Mouse (Mus musculus): Measurements from ENCODE around the gene Tnrc6c.
A peak's percentile ranks its signal among the peaks of the same experiment; 100 is the strongest.
"Not testable (repeated sequence)": the region's sequence is repeated elsewhere in the genome, so short reads cannot be mapped to it uniquely, and the experiment has no call there.

Gene Tnrc6c

DNA sequence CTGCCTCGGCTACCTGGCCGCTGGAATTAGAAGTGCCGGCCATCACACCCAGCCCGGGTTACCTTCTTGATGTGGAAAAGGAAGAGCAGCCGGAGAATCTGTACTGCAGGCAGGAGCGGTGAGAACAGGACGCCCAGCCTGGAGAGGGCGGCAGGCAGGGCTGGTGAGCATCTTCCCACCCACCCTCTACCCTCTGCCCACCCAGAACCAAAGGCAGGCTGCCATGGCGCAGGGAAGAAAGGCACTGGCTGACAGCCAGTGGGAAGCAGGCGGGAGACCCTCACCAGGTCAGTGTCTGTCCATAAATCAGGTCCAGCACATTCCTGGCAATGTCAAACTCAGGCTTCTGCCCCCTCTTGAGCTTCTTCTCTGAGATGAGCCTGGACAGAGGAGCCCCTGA lies 116.3 kb downstream of the Tnrc6c start:
- DNase-seq (ENCODE audit: low read depth): no peak

- DNase-seq (ENCODE audit: low read depth): no peak
Observed at GRCm38 (mm10) chr11:117772352-117772751, 118.3 kb downstream of the Tnrc6c start.

- DNase-seq (ENCODE audit: low read depth): no peak
Observed at GRCm38 (mm10) chr11:117774925-117775324, 120.8 kb downstream of the Tnrc6c start.

GRCm38 (mm10) chr11:117775540-117775939 lies 121.5 kb downstream of the Tnrc6c start:
- DNase-seq (ENCODE audit: low read depth): no peak

- no peak for DNase-seq (ENCODE audit: low read depth)
Observed at GRCm38 (mm10) chr11:117776085-117776792, 122.2 kb downstream of the Tnrc6c start.

DNA sequence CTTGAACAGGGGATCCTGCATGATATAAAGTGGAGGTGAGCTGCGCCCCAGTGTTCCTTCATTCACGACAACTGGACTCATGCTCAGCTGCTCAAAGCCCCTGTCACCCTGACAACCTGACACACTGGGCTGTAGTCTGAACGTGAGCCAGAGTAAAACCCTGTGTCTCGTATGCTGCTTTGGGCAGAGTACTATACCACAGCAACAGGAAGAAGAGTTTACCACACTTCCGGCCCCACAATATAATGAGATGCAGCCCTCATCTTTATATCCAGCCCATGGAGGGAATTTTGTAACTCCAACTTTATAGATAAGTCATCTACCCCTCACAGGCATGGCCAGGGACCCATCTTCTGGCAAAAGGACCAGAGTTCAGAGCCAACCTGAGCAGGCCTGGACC lies 123.0 kb downstream of the Tnrc6c start:
- no peak for DNase-seq (ENCODE audit: low read depth)

GRCm38 (mm10) chr11:117778031-117778430 lies 123.9 kb downstream of the Tnrc6c start:
- DNase-seq (ENCODE audit: low read depth): no peak

DNA sequence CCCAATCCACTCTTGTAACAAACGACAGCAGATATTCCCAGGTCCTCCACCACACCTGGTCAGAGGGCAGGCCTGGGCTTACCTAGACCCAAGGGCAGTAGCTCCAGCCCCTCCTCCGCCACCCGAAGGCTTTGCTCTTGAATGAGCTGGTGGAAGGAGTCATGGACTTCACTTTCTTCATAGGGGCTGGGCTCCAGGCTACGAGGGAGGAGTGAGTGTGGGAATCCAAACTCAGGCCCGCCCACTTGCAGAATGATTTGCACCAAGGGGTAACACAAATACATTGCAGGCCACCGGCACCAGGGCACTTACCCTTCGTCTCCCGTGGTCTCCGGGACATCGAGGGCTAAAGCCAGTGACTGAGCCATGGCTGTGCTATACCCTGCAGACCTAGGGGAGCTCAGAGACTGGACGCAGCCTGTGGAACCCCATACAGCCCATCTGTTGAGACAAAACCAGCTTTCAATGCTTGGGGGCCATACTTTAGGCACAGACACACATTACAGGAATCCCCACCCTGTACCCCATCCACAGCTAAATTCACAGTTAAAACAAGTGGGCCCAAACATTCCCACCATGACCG lies 124.9 kb downstream of the Tnrc6c start:
- peak; percentile 56 for DNase-seq (ENCODE audit: low read depth)

GRCm38 (mm10) chr11:117779434-117780198 lies 125.5 kb downstream of the Tnrc6c start:
- DNase-seq (ENCODE audit: low read depth): peak; percentile 52

DNA sequence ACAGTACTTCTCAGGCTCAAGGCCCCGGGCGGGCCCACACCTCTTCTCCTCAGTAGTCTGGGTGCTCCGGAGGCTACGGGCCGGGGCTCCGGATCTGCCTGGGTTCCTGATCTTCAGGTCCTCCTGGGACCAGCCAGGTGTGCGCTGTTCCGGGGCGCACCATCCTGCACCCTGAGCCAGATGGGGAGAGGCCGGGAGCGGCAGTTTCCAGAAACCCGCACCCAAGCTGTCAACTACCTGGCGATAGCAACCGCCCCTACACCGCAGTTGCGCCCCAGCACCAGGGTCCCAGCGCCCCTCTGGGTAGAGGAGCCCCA lies 126.1 kb downstream of the Tnrc6c start:
- DNase-seq (ENCODE audit: low read depth): no peak

GRCm38 (mm10) chr11:117780582-117781111 lies 126.6 kb downstream of the Tnrc6c start:
- peak; percentile 93 for DNase-seq (ENCODE audit: low read depth)

- DNase-seq (ENCODE audit: low read depth): peak; percentile 73
Observed at GRCm38 (mm10) chr11:117781199-117781821, 127.2 kb downstream of the Tnrc6c start.

DNA sequence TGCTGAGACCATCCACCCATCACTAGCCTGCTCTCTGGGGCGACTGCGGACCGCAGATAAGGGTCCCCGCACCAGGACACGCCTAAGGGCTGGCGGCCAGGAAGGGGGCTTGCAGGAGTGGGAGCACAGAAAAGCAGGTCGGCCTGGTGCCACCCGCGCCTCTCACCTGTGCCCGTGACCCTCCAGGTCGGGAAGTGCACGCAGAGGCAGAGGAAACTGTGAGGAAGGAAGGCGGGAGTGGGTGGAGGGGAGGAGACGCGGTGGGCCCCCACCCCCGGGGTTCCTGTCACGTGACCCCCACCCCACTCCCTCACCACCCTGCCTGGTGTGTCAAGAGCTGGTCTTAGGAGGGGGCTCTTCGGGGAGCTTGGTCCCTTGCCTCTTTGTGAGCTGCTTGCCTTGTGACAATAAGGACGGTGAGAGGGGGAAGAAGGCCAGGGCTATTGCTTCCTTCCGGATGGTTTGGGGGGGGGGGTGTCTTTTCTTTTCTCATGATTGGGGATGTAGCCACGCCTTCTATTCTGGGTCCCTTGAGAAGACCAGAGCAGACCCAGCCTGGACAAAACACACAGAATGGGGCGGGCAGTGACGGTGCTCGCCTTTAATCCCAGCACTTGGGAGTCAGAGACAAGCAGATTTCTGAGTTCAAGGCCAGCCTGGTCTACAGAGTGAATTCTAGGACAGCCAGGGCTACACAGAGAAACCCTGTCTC lies 128.1 kb downstream of the Tnrc6c start, which contains the start of the genes Tmc8 and Tmc6:
Tmc8 (plus strand) TSS at position 84 of the 712 bp plus-strand sequence.
Tmc6 (minus strand) TSS at position 206 of the 712 bp plus-strand sequence.
- DNase-seq (ENCODE audit: low read depth): no peak

- no peak for DNase-seq (ENCODE audit: low read depth)
Observed at GRCm38 (mm10) chr11:117782705-117783034, 128.6 kb downstream of the Tnrc6c start.

DNA sequence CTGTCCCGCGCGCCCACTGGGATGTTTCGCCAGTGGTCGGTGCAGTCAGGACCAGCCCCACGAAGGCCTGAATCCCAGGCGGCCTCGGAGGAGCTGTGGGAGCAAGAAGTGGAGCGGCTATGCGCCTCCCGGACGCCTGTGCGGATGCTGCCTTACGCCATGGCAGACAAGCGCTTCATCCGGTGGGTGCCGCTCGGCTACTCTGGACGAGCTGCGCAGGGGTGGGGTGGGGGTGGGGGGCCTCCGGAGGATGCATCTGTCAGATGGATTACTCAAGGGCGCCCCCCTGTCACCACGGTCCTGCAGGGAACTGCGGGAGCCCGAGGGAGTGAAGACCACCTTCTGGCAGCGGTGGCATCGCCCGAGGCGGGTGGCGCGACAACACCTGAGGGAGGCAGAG lies 129.0 kb downstream of the Tnrc6c start:
- no peak for DNase-seq (ENCODE audit: low read depth)

DNA sequence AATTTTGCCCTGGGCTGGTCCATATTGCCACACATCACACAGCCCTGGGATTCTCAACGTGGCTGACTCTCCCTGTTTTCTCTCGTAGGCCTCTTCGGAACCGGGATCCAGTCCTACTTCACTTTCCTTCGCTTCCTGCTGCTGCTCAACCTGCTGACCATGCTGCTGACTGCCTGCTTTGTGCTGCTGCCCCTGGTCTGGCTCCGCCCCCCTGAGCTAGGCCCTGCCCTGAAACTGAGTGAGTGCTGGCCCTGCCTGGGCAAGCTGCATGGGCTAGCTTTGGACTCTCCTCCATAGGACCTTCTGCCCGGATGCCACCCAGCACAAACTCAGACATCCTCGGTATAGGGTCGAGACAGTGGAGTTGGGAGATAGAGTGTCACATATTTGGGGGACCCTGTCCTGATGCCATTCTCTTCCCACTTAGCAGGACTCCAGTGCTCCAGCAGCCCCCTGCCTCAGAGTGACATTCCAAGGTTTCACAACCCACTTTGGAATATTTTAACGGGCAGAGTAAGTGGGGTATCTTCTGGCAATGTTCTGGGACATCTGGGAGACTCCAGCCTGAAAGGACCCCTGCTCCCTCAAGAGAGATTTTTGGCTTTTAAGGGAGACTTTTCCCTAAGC lies 129.7 kb downstream of the Tnrc6c start:
- DNase-seq (ENCODE audit: low read depth): no peak

DNA sequence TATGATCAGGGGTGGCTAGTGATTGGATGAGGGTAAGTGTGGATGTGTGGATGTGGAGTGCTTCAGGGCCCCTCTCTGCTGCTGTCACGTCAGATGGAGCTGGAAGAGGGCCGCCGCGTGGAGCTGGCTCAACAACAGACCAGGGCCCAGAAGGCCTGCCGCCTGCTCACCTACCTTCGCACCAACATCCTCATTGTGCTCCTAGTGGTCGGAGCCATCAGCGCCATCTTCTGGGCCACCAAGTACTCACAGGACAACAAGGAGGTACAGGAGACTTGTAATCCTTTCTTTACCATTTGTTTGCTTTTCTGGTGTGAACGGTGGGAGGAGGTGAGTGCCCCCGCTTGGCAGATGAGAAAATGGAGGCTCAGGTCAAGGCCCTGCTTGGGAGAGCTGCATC lies 132.2 kb downstream of the Tnrc6c start:
- DNase-seq (ENCODE audit: low read depth): no peak

GRCm38 (mm10) chr11:117788481-117788880 lies 134.4 kb downstream of the Tnrc6c start:
- DNase-seq (ENCODE audit: low read depth): not testable (repeated sequence)

- no peak for DNase-seq (ENCODE audit: low read depth)
Observed at GRCm38 (mm10) chr11:117790286-117790685, 136.2 kb downstream of the Tnrc6c start.

DNA sequence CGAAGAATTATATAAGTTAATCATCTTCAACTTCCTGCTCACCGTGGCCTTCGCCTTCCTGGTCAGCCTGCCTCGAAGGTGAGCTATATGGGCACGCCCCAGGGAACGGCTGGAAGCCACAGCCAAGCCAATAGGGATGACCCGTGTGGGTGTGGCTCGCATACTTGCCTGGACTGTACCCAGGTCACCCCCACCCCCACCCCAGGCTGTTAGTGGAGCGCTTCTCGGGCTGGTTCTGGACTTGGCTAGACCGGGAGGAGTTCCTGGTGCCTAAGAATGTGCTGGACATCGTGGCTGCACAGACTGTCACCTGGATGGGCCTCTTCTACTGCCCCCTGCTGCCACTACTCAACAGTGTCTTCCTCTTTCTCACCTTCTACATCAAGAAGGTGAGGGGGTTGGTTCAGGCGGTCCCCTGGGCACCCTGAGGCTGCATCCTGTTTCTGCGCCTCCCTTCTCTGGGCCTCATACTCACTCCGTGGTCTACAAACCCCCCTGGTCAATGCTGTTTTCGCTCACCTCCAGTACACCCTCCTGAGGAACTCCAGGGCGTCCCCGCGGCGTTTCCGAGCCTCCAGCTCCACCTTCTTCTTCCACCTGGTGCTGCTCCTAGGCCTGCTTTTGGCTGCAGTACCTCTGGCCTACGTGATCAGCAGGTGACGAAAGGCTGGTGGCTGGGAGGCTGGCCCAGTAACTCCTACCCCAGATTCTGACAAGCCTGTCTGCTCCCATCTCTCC lies 136.8 kb downstream of the Tnrc6c start:
- no peak for DNase-seq (ENCODE audit: low read depth)

- no peak for DNase-seq (ENCODE audit: low read depth)
Observed at GRCm38 (mm10) chr11:117791441-117791761, 137.3 kb downstream of the Tnrc6c start.

Data from fibroblast of lung, adult 2 months (primary cell).